Mouse (Mus musculus) ovary, postnatal 36 days (tissue): ENCODE data around the gene Sap30.
"Not testable (repeated sequence)": the region's sequence is repeated elsewhere in the genome, so short reads cannot be mapped to it uniquely, and the experiment has no call there.

Experiments
- DNase-seq: peaks from one replicate; pipeline ENCODE4 v3.0.0; 2022; ENCODE audit warnings: low spot score, mixed read lengths

The Sap30 gene

DNA sequence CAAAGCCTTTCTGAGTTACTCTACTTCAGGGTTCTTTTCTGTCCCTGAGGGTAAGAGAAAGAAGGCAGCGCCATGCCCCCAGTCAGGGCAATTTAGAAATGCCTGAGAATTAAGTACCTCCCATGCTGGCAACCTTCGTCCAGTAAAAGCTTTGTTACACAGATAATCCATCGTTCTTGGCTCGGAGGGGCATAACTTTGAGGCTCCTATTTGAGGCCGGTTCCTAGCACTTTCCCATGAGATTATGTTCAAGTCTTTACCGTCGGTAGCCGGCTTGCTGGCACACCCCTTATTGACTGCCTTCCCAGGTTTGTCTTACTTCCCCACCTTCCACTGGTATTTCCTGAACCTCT lies 10.8 kb upstream of the Sap30 start:
- no peak for DNase-seq

DNA sequence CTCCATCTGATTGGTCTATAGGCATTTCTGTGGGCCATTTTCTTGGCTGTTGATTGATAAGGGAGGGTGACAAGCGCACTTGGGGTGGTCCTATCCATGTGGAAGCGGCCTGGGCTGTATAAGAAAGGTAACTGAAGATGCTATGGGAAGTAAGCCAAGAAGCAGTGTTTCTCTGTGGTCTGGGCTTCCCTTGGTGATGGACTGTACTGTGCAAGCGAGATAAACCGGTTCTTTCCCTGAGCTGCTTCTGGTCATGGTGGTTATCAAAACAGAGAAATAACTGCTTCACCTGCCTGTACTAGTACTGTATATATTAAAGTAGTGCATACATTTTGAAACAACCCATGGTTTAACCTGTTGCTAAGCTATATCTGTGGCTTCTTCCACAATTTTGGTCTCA lies 4.2 kb upstream of the Sap30 start:
- no peak for DNase-seq

DNA sequence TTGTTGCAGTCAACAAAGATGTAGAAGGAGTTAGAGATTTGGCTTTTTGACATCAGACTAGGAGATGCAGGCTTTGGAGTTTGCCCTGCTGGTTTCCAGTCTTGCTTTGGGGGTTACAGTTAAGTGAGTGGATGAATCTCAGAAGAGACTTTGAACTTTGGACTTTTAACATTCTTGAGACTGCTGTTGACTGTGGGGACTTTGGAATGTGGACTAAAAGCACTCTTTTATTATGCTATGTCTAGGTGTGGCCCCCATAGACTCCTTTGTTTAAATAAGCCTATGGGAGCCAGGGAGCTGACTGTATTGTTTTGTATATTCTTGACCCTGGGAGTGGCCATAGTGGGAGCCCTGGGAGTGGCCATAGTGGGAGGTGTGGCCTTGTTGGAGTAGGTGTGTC lies 2.2 kb upstream of the Sap30 start:
- DNase-seq: no peak

DNA sequence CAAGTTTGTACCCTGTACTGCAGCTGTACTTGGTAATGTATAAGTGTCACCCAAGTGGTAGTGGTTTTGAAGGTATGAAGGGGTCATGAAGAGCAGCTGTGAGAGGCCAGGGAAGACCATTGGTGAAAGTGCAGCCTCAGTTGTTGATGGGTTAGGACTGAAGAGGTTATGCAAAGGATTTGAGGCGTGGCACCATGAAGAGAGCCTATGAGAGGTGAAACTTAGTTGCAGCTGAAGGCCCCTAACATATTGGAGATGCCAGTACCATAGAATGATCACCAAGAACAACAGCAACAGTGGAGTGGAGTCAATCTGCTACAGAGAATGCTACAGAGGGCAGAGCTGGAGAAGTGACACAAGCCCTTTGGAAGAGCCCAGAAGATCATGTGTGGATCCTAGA lies 1.7 kb upstream of the Sap30 start:
- DNase-seq: no peak

DNA sequence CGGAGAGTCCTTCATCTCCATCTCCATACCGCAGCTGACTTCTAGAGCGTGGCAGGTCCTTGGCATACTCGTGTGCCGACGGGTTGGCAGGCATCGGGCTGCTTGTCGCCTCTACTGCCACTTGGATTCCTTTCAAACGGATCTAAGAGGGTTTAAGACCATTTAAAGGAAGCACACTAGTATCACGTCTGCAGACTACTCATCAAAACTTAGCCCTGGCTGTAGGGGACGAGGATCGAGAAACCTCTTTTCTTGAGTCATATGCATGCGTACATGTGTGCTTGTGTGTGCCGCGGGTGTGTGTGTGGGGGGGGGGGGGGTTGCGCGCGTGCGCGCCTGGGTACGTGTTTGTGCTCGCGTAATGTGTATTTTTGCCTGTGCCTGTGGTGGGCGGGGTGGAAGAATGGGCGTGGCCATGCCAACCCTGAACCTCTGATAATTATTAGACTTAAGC lies 679 bp upstream of the Sap30 start:
- peak; percentile 57 for DNase-seq

DNA sequence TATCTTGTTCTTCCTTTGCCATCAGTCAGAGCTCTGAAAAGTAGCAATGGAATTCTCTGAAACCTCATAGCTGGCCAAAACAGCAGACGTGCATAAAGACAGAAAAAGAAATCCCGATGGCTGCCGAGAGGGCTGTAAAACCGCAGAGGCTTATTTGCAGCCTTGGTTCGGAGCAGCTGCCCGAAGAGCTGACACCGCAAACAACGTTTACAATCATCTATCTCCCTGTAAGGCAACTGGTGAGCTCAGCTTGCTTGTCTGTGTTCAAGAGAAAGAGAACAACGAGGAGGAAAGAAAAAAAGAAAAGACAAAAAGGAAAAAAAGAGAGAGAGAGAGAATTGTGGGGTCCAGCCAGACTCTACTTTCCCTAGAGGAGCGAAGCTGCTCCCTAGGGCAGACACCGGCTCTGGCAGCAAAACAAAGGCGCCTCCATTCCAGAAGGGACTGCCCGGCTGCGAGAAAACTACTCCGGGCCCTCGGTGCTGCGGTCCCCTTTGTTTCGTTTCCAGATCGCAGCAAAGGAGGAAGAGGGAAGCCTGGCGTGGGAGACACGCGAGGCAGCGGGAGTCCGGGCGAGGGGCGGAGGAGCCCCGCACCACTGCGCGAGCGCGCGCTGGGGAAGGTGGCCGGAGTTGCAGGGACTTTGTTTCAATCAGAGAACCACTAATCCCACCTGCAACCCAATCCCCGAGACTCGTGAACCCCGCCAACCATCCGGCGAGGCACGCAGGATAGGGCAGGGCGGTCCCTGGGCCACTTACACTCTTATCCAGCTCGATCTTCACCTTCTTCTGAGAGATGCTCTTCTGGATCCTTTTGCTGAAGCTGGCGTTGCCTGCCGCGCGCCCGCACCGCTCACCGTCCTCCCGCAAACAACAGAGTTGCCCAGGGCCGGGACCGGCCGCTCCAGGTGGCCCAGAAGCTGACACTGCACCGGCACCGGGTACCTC lies 894 bp downstream of the Sap30 start:
- peak; percentile 58 for DNase-seq

DNA sequence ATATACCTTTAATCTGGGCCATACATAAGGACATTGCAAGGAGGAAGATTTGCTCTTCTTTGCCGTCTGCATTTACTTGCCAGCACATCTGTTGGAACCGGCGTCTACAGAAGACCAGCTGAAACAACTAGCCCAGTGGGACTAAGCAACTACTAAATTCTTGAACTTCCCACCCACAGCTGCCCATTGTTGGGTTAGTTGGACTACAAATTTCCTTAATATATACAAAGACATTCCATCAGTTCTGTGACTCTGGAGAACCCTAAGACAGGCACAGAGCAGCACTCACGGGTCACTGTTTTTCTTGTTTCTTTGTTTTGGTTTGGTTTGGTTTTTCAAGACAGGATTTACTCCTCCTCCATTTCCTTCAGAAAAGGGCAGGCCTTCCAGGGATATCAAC lies 7.1 kb downstream of the Sap30 start:
- DNase-seq: no peak

DNA sequence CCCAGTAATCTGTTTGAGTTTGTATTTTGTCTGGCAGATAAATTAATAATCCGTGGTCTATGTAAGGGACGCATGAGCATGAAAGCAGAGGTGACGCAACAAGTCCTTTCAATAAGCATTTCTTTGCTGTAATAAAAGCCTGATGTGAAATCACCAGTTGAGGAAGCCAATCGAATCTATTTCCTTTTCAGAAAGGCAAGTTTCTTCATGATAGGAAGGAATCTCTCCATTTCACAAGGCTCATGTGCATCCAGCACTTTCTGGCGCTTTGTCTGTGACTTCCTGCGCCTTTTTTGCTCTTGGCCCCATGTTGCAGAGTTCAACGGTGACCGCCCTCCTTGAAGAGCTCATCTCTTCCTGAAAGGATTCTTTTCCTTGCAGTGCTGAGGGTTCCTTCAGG lies 8.0 kb downstream of the Sap30 start:
- DNase-seq: no peak

DNA sequence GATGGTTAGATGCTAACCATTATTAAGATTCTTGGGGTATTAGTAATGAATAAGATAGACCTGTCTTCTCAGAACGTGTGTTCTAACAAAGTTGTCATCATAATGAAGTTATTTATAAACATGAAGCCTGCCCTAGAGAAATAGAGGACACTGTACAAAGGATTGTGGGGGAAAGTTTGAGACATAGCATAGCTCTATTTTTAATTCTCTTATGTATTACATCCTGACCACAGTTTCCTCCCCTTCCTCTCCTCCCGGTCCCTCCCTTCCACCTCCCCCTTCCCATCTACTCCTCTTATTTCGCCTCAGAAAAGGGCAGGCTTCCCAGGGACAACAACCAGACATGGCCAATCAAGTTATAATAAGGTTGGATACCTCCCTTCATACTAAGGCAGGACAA lies 9.3 kb downstream of the Sap30 start:
- no peak for DNase-seq

DNA sequence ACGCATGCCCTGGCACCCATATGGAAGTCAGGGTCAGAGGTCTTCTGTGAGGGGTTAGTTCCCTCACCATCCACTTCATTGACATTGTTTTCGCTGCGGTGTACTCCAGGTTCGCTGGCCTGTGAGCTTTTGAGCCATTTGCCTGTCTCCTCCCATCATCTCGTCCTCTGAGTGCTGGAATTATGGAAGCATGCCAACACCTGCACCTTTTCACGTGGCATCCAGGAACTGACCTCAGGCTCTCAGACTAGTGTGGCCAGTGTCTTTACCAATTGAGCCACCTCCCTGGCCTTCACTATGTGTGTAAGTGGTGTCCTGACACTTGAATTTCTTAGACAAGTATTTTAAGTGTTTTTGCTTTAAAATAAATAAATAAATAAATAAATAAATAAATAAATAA lies 13.9 kb downstream of the Sap30 start:
- DNase-seq: no peak

DNA sequence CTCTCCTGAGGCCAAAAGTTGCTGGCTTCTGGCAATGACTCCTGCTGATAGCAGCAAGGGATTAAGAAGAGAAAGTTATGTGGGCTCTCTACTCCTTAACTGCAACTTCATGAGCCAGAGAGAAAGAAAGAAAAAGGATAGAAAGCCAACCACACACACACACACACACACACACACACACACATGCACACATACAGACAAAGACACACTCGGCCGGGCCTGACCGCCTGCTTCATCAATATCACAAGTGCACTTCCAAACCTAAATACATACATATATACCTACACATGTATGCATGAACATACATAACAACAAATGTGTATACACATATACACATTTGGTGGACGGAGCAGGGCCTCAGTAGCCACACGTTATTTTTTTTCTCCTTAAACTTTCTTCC lies 16.8 kb downstream of the Sap30 start:
- no peak for DNase-seq

DNA sequence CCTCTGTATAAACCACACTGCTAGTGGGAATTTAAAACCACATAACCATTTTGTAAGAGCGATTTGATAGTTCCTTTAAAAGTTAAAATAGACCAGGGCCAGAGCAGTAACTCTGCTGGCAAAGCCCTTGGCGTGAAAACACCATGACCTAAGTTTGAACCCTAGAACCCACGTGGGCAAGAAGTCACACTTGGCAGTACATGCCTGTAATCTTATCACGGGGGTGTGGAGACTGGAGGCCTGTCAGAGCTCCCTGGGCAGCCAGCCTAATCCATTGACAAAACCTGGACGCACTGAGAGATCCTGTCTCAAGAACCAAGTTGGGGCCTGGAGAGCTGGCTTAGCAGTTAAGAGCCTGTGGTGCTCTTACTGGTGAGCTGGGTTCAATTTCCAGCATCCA lies 19.0 kb downstream of the Sap30 start:
- peak; percentile 49 for DNase-seq

DNA sequence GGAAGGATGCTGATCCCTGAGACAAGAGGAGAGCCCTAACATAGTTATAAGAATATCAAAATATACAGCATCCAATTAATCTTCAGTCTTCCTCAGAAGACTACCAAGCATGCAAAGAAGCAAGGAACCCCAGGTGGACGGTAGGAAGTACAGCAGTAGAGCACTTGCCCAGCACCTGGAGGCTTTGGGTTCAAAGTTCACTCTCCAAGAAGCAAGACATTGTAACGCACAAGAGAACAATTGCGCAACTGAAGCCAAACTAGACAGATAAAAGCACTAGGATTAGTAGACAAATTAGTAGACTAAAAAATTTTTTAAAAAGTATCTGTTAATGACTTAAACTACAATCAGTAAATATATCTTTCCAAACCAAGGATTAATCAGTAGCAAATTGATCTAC lies 23.9 kb downstream of the Sap30 start:
- DNase-seq: no peak

DNA sequence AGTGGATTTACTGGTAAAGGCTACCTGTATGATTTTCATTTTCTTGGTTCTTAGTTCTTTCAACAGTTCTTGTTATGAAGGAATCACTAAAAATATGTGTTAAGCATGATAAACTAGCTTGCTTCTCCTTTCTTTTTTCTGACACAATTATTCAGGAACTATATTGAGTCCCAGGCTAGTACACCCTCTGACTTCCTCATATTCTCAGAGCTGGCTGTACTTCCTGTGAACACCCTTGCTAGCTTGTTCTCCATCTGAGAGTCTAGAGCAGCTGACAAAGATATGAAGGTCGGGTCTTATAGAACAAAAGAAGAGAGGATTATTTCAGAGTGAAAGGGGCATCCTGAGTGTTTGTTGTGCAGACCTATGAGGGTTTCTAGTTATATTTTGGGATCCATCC lies 24.8 kb downstream of the Sap30 start:
- no peak for DNase-seq

DNA sequence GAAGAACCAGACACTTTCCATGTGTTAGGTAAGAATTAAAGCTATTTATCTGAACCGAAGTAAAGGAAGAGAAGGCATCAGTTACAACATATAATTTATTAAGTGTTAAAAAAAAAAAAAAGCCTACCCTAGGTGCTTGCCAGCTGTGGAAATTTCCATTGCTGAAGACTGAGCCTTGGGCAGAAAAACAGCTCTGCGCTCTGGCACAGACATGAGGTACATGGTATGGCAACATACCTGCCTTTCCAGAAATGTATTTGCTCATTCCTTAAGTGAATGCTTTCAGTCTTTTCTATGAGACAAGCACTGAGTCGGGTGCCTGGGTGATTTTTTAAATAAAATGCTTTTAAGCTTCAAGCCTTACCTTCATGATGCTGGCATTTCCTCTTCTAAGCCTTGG lies 29.7 kb downstream of the Sap30 start:
- DNase-seq: no peak

DNA sequence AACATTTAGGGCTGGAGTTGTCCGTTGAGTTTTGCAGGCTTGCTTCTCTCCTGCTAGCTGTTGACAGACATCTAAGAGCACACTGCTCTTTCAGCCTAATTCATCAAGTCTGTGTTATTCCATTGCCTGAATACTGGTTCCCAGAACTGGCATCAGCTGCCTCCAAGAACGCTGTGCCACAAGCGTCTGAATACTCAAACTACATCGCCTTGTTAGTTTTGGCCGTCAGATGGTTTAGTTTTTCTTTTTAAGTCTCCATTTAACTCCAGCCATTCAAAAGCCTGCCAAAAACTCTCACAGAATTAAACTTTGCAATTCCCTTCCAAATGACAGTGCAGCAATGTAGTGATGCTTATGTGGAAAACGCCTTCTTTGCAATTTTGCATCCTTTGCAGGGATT lies 30.5 kb downstream of the Sap30 start:
- no peak for DNase-seq

DNA sequence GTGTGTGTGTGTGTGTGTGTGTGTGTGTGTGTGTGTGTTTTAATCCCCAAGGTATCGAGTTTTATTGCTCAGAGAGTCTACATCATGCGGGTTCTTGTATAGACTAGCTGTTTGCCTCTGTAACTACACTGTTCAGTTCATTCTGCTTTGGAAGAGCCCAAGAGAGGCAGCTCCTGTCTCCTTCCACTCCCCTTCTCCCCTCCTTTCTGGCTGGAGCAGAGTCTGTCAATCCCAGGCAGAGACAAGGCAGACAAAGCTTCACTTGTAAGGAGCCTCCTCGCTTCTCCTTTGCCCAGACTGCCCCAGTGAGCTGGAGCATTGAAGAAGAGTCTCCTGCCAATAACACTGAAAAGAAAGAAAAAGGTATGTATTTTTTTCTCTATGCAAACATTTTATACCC lies 31.9 kb downstream of the Sap30 start, which contains the start of gene Scrg1:
TSS of gene Scrg1 (plus strand) at position 159 of the 400 bp plus-strand sequence.
- DNase-seq: no peak

DNA sequence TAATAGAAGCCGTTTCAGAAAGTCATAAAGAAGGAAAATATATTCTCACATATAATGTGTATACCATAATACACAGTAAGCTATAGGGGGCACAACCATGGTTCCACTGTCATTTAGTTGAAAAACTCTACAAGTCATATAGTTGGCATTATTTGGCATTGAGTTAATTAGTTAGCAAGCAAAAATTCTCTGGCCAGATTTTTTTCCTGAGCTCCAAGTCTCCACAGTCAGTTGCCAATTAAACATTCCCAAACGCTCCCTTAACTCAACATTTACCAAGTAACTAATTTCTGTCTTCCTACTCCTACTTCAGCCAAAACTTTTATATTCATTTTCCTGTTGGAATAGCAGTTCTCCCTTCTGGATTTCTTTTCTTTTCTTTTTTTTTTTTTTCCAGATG lies 34.3 kb downstream of the Sap30 start:
- no peak for DNase-seq

DNA sequence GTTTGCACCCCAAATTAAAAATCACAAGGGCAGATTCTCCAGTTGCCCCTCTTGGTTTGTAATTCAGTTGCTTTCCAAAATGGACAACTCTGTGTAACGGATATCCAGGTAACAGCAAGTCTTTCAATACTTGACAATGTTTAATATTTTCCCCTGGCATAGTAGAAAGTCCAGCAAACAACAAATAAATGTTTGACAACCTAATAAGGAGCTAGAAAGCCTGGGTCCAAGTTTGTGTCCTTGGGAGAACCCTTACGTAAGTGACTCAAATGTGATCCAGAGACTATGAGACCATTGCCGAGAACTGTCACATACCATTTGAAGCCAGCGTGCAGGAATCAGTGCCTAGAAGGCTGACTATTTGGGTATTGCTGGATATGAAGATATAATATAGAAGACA lies 35.8 kb downstream of the Sap30 start:
- DNase-seq: no peak

DNA sequence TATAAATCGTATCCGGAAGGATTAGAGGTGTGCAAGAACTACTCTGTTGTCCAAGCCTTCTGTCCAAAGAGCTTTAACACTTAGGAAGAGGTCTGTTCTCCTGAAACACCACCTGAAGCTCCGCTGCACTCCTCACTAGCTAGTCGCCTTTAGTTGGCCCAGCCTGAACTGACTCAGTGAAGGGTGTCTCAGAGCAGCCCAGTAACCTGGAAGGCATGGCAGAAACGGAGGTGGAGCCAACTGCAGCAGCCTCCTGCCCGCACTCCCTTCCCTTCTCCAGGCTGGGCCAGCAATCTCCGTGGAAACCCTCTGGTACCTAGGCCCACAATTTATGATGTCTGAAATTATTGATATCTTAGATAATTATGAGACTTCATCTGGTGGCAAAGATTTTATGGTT lies 36.9 kb downstream of the Sap30 start:
- no peak for DNase-seq

DNA sequence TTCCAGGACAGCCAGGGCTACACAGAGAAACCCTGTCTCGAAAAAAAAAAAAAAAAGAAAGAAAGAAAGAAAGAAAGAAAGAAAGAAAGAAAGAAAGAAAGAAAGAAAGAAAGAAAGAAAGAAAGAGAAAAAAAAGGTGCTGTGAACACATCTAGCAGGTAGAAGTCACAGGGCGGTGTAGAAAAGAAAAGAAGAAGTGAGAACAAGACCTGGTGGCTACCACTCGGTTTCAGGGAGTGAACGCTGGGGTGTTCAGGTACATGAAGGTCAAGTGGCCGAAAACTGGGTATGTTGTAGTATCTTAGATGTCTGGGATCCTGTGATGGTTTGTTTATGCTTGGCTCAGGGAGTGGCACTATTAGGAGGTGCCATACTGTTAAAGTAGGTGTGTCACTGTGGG lies 41.8 kb downstream of the Sap30 start:
- not testable (repeated sequence) for DNase-seq

DNA sequence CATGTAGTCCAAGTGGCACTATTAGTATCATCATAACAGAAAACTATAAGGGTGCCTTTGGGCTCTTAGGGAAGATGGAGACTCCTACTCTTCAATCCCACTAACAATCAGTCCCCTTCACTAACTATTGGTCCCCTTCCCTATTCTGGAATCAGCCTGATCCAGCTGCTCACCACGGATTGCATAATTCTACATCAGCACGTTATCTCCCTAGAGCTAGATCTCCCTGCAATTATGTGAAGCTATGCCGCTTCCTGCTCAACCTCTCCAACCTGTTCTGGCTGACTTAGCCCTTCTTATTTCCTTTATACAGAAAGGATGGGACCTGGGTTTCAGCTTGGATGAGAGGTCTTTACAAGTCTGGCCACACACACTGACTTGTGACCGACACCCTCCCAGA lies 44.4 kb downstream of the Sap30 start:
- DNase-seq: no peak

DNA sequence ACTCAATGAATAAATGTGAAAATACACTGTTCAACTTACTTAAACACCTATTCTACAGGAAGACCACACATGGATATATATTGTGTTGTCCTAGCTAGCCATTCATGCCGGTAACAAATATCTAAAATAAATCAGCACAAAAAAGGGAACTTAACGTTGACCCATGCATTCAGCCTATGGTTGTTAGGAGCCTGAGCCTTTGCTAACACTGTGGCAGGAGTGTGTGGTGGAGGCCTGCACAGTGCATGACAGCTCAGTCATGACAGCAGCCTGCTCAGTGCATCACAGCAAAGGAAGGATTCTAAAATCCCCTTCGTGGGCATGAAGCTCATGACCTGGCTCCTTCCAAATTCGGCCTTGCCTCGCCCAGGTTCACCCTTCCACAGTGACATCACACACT lies 46.1 kb downstream of the Sap30 start:
- no peak for DNase-seq

DNA sequence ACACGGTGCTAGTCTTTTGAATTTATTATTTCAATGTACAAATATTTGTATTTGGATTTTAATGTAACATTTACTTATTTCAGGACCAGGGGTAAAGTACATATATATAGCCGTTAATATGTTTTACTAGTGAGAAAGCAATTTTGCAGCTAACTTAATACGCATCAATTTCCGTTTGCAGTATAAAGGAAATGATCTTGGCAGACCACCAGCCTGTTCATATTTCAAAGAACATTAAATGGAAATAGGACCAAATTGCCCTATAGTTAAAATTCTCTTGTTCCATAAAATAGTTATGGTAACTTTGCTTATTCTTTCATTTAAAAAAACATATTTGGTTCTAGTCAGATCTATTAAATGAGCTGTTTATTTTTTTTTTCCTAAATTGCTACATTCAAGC lies 46.5 kb downstream of the Sap30 start:
- DNase-seq: no peak
